Mouse (Mus musculus) cortical plate, adult 2 months (tissue): ENCODE measurements around the gene Stk24.

Experiments used
- CTCF ChIP-seq: fragments of 200-500 bp; IDR thresholded peaks from 2 replicates; pipeline ENCODE4 v1.5.1; 2011; ENCODE audit warnings: mild to moderate bottlenecking, control low read depth, low read length; ENCODE audit not compliant: insufficient read depth; ENCODE audit errors: extremely low read depth
- POLR2A ChIP-seq: fragments of 200-500 bp; IDR thresholded peaks from 2 replicates; pipeline ENCODE4 v1.6.1; 2011; ENCODE audit warnings: mild to moderate bottlenecking, low read length, control low read depth; ENCODE audit not compliant: insufficient read depth; ENCODE audit errors: extremely low read depth

DNA sequence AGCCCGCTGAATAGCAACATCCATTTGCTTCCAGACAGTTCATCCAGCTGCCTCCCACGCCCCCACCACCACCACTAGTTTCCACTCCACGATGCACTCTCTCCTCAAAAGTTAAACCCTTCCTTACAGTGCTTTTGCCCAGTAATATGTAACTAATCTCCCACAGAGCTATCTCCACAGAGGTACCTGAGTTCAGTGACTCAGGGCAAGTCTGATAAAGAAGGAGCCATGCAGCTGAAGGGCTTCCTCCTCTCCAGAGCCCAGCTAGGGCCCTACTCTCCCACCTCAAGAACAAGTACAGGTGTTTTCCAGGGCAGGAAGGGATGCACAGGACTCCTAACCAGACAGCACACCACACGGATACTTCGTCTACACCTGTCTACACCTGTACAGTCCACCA is 10.4 kb downstream of the Stk24 start:
- no peak for TF ChIP-seq CTCF
- TF ChIP-seq POLR2A, result no peak
